Mouse (Mus musculus) midbrain, embryonic 12.5 days (tissue): Measurements from ENCODE around the gene Hoxc10. TPM values are rescaled to one million over a fixed set of nuclear protein-coding genes. Genes with fewer than 3 reads are reported as not detected.

Experiments
- ATAC-seq: fragments of 200-750 bp; cut with Nextera tagmentation; 2 replicates; pipeline ENCODE4 v1.8.0; 2017; ENCODE audit warnings: low read depth, moderate TSS enrichment, moderate library complexity; ENCODE audit not compliant: low FRiP score
- H3K27ac ChIP-seq: fragments of 300-500 bp; sonication (generic); replicated peaks from 2 replicates; pipeline ENCODE4 v1.5.1; 2016; ENCODE audit warnings: mild to moderate bottlenecking
- H3K27me3 ChIP-seq: fragments of 300-500 bp; sonication (generic); 2 replicates; pipeline ENCODE4 v1.6.1; 2016; ENCODE audit warnings: mild to moderate bottlenecking
- H3K36me3 ChIP-seq: fragments of 300-500 bp; sonication (generic); 2 replicates; pipeline ENCODE4 v1.6.1; 2016
- H3K4me1 ChIP-seq: fragments of 300-500 bp; sonication (generic); 2 replicates; pipeline ENCODE4 v1.6.1; 2016
- H3K4me2 ChIP-seq: fragments of 300-500 bp; sonication (generic); replicated peaks from 2 replicates; pipeline ENCODE4 v1.6.1; 2016; ENCODE audit warnings: mild to moderate bottlenecking, moderate library complexity
- H3K4me3 ChIP-seq: fragments of 300-500 bp; sonication (generic); 2 replicates; pipeline ENCODE4 v1.5.1; 2016; ENCODE audit warnings: mild to moderate bottlenecking
- H3K9ac ChIP-seq: fragments of 300-500 bp; sonication (generic); replicated peaks from 2 replicates; pipeline ENCODE4 v1.6.1; 2016; ENCODE audit warnings: mild to moderate bottlenecking, moderate library complexity
- H3K9me3 ChIP-seq: fragments of 300-500 bp; sonication (generic); 2 replicates; pipeline ENCODE4 v1.6.1; 2016; ENCODE audit warnings: mild to moderate bottlenecking
- WGBS: fragments of 180-500 bp; shearing (Covaris S2); methylation state at CpG from one replicate; pipeline ENCODE4 v1.1.7; 2016; 5-methylcytosine and 5-hydroxymethylcytosine counted together
- polyA plus RNA-seq: library from polyadenylated mRNA; unstranded; fragments of >200 nt; fragmentation: Nextera tagmentation; extraction: Ambion mirVana; gene quantifications from 2 replicates; pipeline ENCODE4 v1.2.1, GENCODE M21; 2016

Hoxc10 gene
- polyA plus RNA-seq, 1 experiment from 2014 or later = not detected

- Histone ChIP-seq H3K4me3 (no peak overlapping the region), H3K4me1 (peaks cover 8% of the 10 kb centered on the region), H3K9ac (no peak overlapping the region), H3K4me2 (no peak overlapping the region), H3K36me3 (no peaks in the 10 kb centered on the region), H3K9me3 (no peaks in the 10 kb centered on the region), H3K27ac (no peak overlapping the region), H3K27me3 (peaks cover 99% of the 10 kb centered on the region)
- no peak for ATAC-seq
- WGBS = 0% methylated on average over 2 of the region's 2 CpGs
These were observed 34.8 kb downstream of the Hoxc10 start for GRCm38 (mm10) chr15:103001370-103001769.

GRCm38 (mm10) chr15:103002156-103002555 is 35.6 kb downstream of the Hoxc10 start:
- peaks cover 8% of the 10 kb centered on the region for H3K4me1 ChIP-seq
- no peaks in the 10 kb centered on the region for H3K36me3 ChIP-seq
- H3K9ac ChIP-seq = no peak overlapping the region
- WGBS = 6% methylated on average over 4 of the region's 4 CpGs
- H3K27ac ChIP-seq = no peak overlapping the region
- H3K27me3 ChIP-seq = peaks cover 99% of the 10 kb centered on the region
- H3K9me3 ChIP-seq = no peaks in the 10 kb centered on the region
- H3K4me2 ChIP-seq = no peak overlapping the region
- H3K4me3 ChIP-seq = no peak overlapping the region
- ATAC-seq = no peak

- Histone ChIP-seq H3K9ac (no peak overlapping the region), H3K4me3 (no peak overlapping the region), H3K4me2 (no peak overlapping the region), H3K27ac (no peak overlapping the region), H3K27me3 (peaks cover 99% of the 10 kb centered on the region), H3K4me1 (peaks cover 8% of the 10 kb centered on the region), H3K36me3 (no peaks in the 10 kb centered on the region), H3K9me3 (no peaks in the 10 kb centered on the region)
- 2% methylated on average over 13 of the region's 13 CpGs for WGBS
- ATAC-seq = no peak
These were observed 36.3 kb downstream of the Hoxc10 start for GRCm38 (mm10) chr15:103002821-103003448.

GRCm38 (mm10) chr15:103005308-103005707 is 38.7 kb downstream of the Hoxc10 start:
- H3K9me3 ChIP-seq = no peaks in the 10 kb centered on the region
- H3K4me1 ChIP-seq = peaks cover 3% of the 10 kb centered on the region; the same call in 1 of the 2 replicates
- ATAC-seq = no peak
- H3K27ac ChIP-seq = no peak overlapping the region
- peaks cover 99% of the 10 kb centered on the region for H3K27me3 ChIP-seq
- WGBS = under 1% methylated on average over 17 of the region's 17 CpGs
- H3K36me3 ChIP-seq = no peaks in the 10 kb centered on the region
- no peak overlapping the region for H3K9ac ChIP-seq
- H3K4me2 ChIP-seq = no peak overlapping the region
- H3K4me3 ChIP-seq = no peak overlapping the region

DNA sequence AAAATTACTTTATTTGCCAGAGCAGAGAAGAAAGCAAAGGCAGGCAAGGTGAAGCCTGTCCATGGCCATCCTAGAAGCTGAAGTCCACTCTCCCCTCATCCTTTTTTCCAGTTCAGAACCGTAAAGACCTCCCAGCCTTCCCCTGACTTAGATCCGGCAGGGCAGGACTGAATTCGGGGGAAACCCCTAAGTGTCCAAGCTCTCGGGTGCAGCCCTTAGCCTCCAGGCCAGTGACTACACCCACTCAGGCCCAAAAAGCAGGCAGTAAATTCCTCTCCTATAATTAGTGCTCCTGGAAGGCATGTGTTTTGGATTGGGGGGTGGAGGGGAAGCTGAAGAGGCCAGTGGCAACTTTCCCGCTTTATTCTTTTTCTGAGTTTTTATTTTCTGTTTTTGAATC is 39.2 kb downstream of the Hoxc10 start:
- Histone ChIP-seq H3K27me3 (peaks cover 99% of the 10 kb centered on the region), H3K4me3 (no peak overlapping the region), H3K4me1 (no peaks in the 10 kb centered on the region), H3K27ac (no peak overlapping the region), H3K9ac (no peak overlapping the region), H3K9me3 (no peaks in the 10 kb centered on the region), H3K4me2 (no peak overlapping the region), H3K36me3 (no peaks in the 10 kb centered on the region)
- ATAC-seq = no peak
- WGBS = 2% methylated on average over 5 of the region's 5 CpGs

GRCm38 (mm10) chr15:103006326-103006725 is 39.7 kb downstream of the Hoxc10 start:
- 15% methylated on average over 1 of the region's 1 CpGs for WGBS
- Histone ChIP-seq H3K9ac (no peak overlapping the region), H3K9me3 (no peaks in the 10 kb centered on the region), H3K27ac (no peak overlapping the region), H3K4me2 (no peak overlapping the region), H3K27me3 (peaks cover 99% of the 10 kb centered on the region), H3K4me3 (no peak overlapping the region), H3K36me3 (no peaks in the 10 kb centered on the region), H3K4me1 (no peaks in the 10 kb centered on the region)
- ATAC-seq = no peak

DNA sequence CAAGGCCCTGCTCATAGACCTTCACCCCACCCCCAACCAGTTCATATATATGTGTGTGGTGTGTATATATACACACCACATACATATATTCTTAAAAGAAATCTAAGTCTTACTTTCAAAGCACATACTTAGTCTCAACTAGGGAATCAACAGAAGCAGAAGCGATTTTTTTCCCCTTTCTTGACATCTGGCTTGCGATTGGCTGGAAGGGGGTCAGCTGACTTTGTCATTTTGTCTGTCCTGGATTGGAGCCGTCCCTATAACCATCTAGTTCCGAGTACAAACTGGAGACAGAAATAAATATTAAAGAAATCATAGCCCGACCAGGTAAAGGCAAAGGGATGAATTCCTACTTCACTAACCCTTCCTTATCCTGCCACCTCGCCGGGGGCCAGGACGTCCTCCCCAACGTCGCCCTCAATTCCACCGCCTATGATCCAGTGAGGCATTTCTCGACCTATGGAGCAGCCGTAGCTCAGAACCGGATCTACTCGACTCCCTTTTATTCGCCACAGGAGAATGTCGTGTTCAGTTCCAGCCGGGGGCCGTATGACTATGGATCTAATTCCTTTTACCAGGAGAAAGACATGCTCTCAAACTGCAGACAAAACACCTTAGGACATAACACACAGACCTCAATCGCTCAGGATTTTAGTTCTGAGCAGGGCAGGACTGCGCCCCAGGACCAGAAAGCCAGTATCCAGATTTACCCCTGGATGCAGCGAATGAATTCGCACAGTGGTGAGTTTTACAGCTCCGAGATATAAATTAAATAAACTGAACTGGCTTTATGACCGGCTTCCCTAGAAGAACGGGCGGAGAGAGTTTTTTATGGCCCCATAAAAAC is 42.9 kb downstream of the Hoxc10 start:
- under 1% methylated on average over 27 of the region's 27 CpGs for WGBS
- Histone ChIP-seq H3K9me3 (no peaks in the 10 kb centered on the region), H3K9ac (no peak overlapping the region), H3K27me3 (peaks cover 99% of the 10 kb centered on the region), H3K4me1 (0 out of 2 replicates have a peak, but pooled peaks cover 2% of the 10 kb centered on the region), H3K4me2 (no peak overlapping the region), H3K36me3 (no peaks in the 10 kb centered on the region), H3K4me3 (no peak overlapping the region), H3K27ac (no peak overlapping the region)
- no peak for ATAC-seq

- peaks cover 99% of the 10 kb centered on the region for H3K27me3 ChIP-seq
- no peak overlapping the region for H3K27ac ChIP-seq
- 0 out of 2 replicates have a peak, but pooled peaks cover 2% of the 10 kb centered on the region for H3K4me1 ChIP-seq
- H3K36me3 ChIP-seq = no peaks in the 10 kb centered on the region
- H3K9ac ChIP-seq = no peak overlapping the region
- no peak overlapping the region for H3K4me2 ChIP-seq
- ATAC-seq = no peak
- no peak overlapping the region for H3K4me3 ChIP-seq
- no peaks in the 10 kb centered on the region for H3K9me3 ChIP-seq
- 1% methylated on average over 31 of the region's 31 CpGs for WGBS
These were observed 43.7 kb downstream of the Hoxc10 start for GRCm38 (mm10) chr15:103010112-103010846.

DNA sequence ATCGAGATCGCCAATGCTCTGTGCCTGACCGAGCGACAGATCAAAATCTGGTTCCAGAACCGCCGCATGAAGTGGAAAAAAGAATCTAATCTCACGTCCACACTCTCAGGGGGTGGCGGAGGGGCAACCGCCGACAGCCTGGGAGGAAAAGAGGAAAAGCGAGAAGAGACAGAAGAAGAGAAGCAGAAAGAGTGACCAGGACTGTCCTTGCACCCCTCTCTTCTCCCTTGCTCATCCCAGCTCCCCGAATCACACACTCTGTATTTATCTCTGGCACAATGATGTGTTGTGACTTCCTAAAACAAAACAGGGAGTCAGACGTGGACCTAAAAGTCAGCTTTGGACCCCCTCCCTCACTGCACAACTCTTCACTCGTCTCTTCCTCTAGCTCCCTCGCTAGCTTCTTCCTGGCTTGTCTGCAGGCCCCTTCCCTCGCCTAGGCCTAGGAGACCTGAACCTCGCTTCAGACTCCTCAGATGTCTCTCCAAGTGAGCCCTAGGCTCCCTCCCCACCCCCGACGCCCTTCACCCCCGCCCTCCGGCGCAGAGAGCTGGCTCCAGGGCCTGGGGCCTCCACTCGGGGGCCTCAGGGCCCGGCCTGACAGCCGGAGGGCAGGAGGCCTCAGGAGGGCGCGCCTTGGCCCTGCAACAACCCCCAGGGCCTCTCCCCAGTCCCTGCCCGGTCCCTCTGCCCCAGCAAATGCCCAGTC is 44.4 kb downstream of the Hoxc10 start:
- no peak overlapping the region for H3K27ac ChIP-seq
- H3K4me1 ChIP-seq = 0 out of 2 replicates have a peak, but pooled peaks cover 2% of the 10 kb centered on the region
- 0 out of 2 replicates have a peak overlapping the region, but pooled peaks have one; percentile 6 for H3K4me3 ChIP-seq
- H3K27me3 ChIP-seq = peaks cover 99% of the 10 kb centered on the region
- no peaks in the 10 kb centered on the region for H3K36me3 ChIP-seq
- H3K9ac ChIP-seq = no peak overlapping the region
- no peak overlapping the region for H3K4me2 ChIP-seq
- under 1% methylated on average over 28 of the region's 28 CpGs for WGBS
- ATAC-seq = no peak
- H3K9me3 ChIP-seq = no peaks in the 10 kb centered on the region

DNA sequence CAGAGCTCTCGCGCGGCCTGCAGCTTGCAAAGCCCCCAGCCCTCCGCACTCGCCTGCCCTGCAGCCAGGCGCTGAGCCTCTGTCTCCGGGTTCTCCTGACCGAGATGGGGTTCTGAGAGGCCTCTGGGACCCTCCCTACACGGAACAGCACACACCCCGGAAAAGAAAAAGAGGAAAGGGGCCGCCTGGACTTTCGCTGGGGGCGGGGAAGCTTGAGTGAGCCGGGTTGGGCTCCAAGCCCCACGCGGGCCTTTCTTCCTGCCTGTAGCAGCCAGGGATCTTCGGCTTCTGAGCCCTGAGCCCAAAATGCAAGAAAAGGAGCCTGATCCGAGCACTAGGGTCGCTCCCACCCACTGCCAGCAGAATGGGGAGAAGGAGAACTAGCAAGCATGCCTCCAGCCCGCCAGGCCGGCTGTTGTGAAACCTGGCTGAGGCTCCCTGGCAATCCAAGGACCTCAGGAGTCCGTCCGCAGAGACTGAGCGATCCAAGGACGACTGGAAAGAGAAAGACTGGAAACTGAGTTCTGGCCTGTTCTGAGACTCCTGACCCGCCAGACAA is 45.4 kb downstream of the Hoxc10 start:
- no peak overlapping the region for H3K4me3 ChIP-seq
- H3K9me3 ChIP-seq = no peaks in the 10 kb centered on the region
- no peak overlapping the region for H3K4me2 ChIP-seq
- peaks cover 99% of the 10 kb centered on the region for H3K27me3 ChIP-seq
- no peaks in the 10 kb centered on the region for H3K36me3 ChIP-seq
- 1% methylated on average over 25 of the region's 26 CpGs for WGBS
- H3K9ac ChIP-seq = no peak overlapping the region
- H3K27ac ChIP-seq = no peak overlapping the region
- 0 out of 2 replicates have a peak, but pooled peaks cover 2% of the 10 kb centered on the region for H3K4me1 ChIP-seq
- no peak for ATAC-seq

- no peak overlapping the region for H3K4me2 ChIP-seq
- H3K9me3 ChIP-seq = no peaks in the 10 kb centered on the region
- no peak overlapping the region for H3K4me3 ChIP-seq
- H3K27me3 ChIP-seq = peaks cover 99% of the 10 kb centered on the region
- 3% methylated on average over 17 of the region's 17 CpGs for WGBS
- H3K27ac ChIP-seq = no peak overlapping the region
- no peaks in the 10 kb centered on the region for H3K36me3 ChIP-seq
- no peak overlapping the region for H3K9ac ChIP-seq
- no peak for ATAC-seq
- 0 out of 2 replicates have a peak, but pooled peaks cover 2% of the 10 kb centered on the region for H3K4me1 ChIP-seq
These were observed 46.8 kb downstream of the Hoxc10 start for GRCm38 (mm10) chr15:103013238-103013984.
